Mouse (Mus musculus) lung, postnatal 0 days (tissue): ENCODE measurements around the gene Gsdma3. TPM values are rescaled to one million over a fixed set of nuclear protein-coding genes. Genes with fewer than 3 reads are reported as not detected.
A peak's percentile ranks its signal among the peaks of the same experiment; 100 is the strongest.
"Not testable (repeated sequence)": the region's sequence is repeated elsewhere in the genome, so short reads cannot be mapped to it uniquely, and the experiment has no call there.

Source experiments
- ATAC-seq: fragments of 200-750 bp; cut with Nextera tagmentation; 2 replicates; pipeline ENCODE4 v1.8.0; 2017; ENCODE audit warnings: moderate library complexity
- DNase-seq: peaks from one replicate; pipeline ENCODE4 v3.0.0-alpha.2; 2016; ENCODE audit warnings: low spot score
- H3K27ac ChIP-seq: fragments of 300-500 bp; sonication (generic); 2 replicates; pipeline ENCODE4 v1.5.1; 2014; ENCODE audit warnings: antibody characterized with exemption, mild to moderate bottlenecking, low read length, mixed read lengths
- H3K27me3 ChIP-seq: fragments of 300-500 bp; sonication (generic); replicated peaks from 2 replicates; pipeline ENCODE4 v1.6.1; 2014; ENCODE audit warnings: low read length, mixed read lengths; ENCODE audit not compliant: insufficient read depth
- H3K36me3 ChIP-seq: fragments of 300-500 bp; sonication (generic); 2 replicates; pipeline ENCODE4 v1.6.1; 2014; ENCODE audit warnings: low read length, mixed read lengths; ENCODE audit not compliant: insufficient read depth
- H3K4me1 ChIP-seq: fragments of 300-500 bp; sonication (generic); 2 replicates; pipeline ENCODE4 v1.6.1; 2014; ENCODE audit warnings: antibody characterized with exemption, low read depth, low read length, mixed read lengths; ENCODE audit not compliant: insufficient read depth
- H3K4me2 ChIP-seq: fragments of 300-500 bp; sonication (generic); replicated peaks from 2 replicates; pipeline ENCODE4 v1.6.1; 2014; ENCODE audit warnings: low read depth, mild to moderate bottlenecking, low read length, moderate library complexity, mixed read lengths
- H3K4me3 ChIP-seq: fragments of 300-500 bp; sonication (generic); 2 replicates; pipeline ENCODE4 v1.5.1; 2014; ENCODE audit warnings: low read depth, low read length
- H3K9ac ChIP-seq: fragments of 300-500 bp; sonication (generic); replicated peaks from 2 replicates; pipeline ENCODE4 v1.6.1; 2014; ENCODE audit warnings: low read depth, mild to moderate bottlenecking
- H3K9me3 ChIP-seq: fragments of 300-500 bp; sonication (generic); 2 replicates; pipeline ENCODE4 v1.6.1; 2016; ENCODE audit warnings: low read length, mixed read lengths
- CTCF ChIP-seq: IDR thresholded peaks from 2 replicates; pipeline ENCODE4 v1.5.1; 2016; ENCODE audit warnings: antibody characterized with exemption, mild to moderate bottlenecking
- EP300 ChIP-seq: IDR thresholded peaks from 2 replicates; pipeline ENCODE4 v1.6.1; 2016; ENCODE audit warnings: antibody characterized with exemption, mild to moderate bottlenecking, control low read depth
- WGBS: fragments of 180-500 bp; shearing (Covaris S2); extraction: QIAGEN DNeasy Blood & Tissue Kit; methylation state at CpG from one replicate; pipeline ENCODE4 v1.1.7; 2014; 5-methylcytosine and 5-hydroxymethylcytosine counted together
- polyA plus RNA-seq: library from polyadenylated mRNA; unstranded; fragments of >200 nt; fragmentation: Nextera tagmentation; extraction: Ambion mirVana; gene quantifications from 2 replicates; pipeline ENCODE4 v1.2.1, GENCODE M21; 2015

Gene Gsdma3
- polyA plus RNA-seq, 1 experiment from 2014 or later, result not detected

DNA sequence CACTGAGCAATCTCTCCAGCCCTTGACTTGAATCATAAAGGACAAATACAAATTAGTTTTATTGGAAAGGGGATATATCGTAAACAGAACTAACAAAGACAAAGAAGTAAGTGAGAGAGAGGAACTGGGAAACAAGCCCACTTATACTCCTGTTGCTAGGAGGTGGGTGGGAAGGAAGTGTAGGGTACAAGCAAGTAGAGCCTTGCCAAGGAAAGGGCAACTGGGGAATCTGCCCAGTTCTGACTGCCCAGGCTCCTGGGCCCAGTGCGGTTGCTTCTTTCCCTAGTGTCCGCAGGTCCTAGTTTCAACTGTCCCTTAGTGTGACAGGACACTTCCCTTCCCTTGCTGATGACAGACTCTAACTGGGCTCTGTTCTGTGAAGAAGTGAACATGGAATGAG, 2.5 kb downstream of the Gsdma3 start:
- Histone ChIP-seq H3K4me3 (no peak overlapping the region), H3K27ac (no peak overlapping the region), H3K36me3 (no peaks in the 10 kb centered on the region), H3K4me1 (no peaks in the 10 kb centered on the region), H3K9ac (no peak overlapping the region), H3K9me3 (no peaks in the 10 kb centered on the region), H3K4me2 (no peak overlapping the region), H3K27me3 (no peaks in the 10 kb centered on the region)
- 85% methylated on average over 3 of the region's 3 CpGs for WGBS
- TF ChIP-seq EP300, result no peak
- TF ChIP-seq CTCF, result no peak
- ATAC-seq, result no peak
- DNase-seq, result no peak

GRCm38 (mm10) chr11:98630646-98631045, 4.5 kb downstream of the Gsdma3 start:
- TF ChIP-seq EP300, result no peak
- no peak for TF ChIP-seq CTCF
- H3K27ac ChIP-seq, result no peak overlapping the region
- no peak overlapping the region for H3K4me3 ChIP-seq
- H3K9ac ChIP-seq, result no peak overlapping the region
- DNase-seq (no peak), ATAC-seq (no peak)
- H3K9me3 ChIP-seq, result no peaks in the 10 kb centered on the region
- H3K4me2 ChIP-seq, result no peak overlapping the region
- WGBS, result 77% methylated on average over 5 of the region's 5 CpGs
- H3K4me1 ChIP-seq, result no peaks in the 10 kb centered on the region
- no peaks in the 10 kb centered on the region for H3K36me3 ChIP-seq
- no peaks in the 10 kb centered on the region for H3K27me3 ChIP-seq

GRCm38 (mm10) chr11:98635312-98635970, 9.3 kb downstream of the Gsdma3 start:
- H3K9me3 ChIP-seq, H3K36me3 ChIP-seq, H3K4me1 ChIP-seq, H3K4me3 ChIP-seq, H3K4me2 ChIP-seq, H3K27me3 ChIP-seq, H3K27ac ChIP-seq, H3K9ac ChIP-seq: not testable (repeated sequence)
- WGBS, result 28% methylated on average over 10 of the region's 10 CpGs
- peak; percentile 62 for TF ChIP-seq CTCF
- peak; percentile 31 for DNase-seq
- ATAC-seq, result peak; percentile 21; the same call in 1 of the 2 replicates

DNA sequence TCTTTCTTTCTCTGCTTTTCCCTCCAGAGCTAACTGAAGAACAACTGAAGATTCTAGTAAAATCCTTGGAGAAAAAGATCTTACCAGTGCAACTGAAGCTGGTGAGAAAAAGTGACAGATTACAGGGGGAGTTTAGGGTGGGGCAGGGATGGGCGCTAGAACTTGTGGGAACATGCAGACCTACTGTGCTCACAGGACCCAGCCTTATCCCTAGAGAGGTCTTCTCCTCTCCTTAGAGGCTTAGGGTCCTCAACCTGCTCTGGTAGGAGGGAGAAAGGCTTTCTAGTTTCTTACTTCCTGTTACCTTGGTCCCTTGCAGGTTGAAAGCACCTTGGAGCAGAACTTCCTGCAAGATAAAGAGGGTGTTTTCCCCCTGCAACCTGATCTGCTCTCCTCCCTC, 11.3 kb downstream of the Gsdma3 start:
- Histone ChIP-seq H3K4me3 (no peak overlapping the region), H3K4me1 (no peaks in the 10 kb centered on the region), H3K9ac (no peak overlapping the region), H3K36me3 (no peaks in the 10 kb centered on the region), H3K27ac (no peak overlapping the region), H3K27me3 (no peaks in the 10 kb centered on the region), H3K9me3 (no peaks in the 10 kb centered on the region), H3K4me2 (no peak overlapping the region)
- DNase-seq, result no peak
- TF ChIP-seq CTCF (no peak), EP300 (no peak)
- ATAC-seq, result no peak
- 71% methylated on average over 1 of the region's 1 CpGs for WGBS

GRCm38 (mm10) chr11:98640091-98640490, 13.9 kb downstream of the Gsdma3 start:
- TF ChIP-seq EP300 (no peak), CTCF (no peak)
- Histone ChIP-seq H3K36me3 (no peaks in the 10 kb centered on the region), H3K4me1 (no peaks in the 10 kb centered on the region), H3K4me3 (no peak overlapping the region), H3K27ac (no peak overlapping the region), H3K9ac (no peak overlapping the region), H3K27me3 (no peaks in the 10 kb centered on the region), H3K9me3 (no peaks in the 10 kb centered on the region), H3K4me2 (no peak overlapping the region)
- ATAC-seq (no peak), DNase-seq (no peak)
- 44% methylated on average over 5 of the region's 5 CpGs for WGBS

DNA sequence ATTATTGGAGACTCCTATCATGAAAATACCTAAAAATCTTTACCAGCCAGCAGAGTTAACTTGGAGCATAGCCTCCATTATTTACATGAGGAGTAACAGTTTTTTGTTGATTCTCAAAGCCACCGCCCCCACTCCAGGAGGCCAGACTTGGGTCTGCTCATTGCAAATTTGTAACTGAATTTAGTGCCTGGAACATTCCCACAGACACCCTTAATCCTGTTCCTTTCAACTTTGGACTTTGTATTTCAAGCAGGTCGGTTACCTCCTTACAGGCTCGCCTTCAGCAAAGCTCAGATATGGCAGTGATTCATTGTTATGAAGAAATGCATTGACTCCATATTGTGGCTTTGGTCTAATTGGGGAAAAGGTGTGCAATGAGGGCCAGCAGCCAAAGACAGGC, 18.6 kb downstream of the Gsdma3 start:
- Histone ChIP-seq H3K36me3 (no peaks in the 10 kb centered on the region), H3K4me3 (no peak overlapping the region), H3K9ac (no peak overlapping the region), H3K27ac (no peak overlapping the region), H3K9me3 (no peaks in the 10 kb centered on the region), H3K27me3 (no peaks in the 10 kb centered on the region), H3K4me1 (no peaks in the 10 kb centered on the region), H3K4me2 (no peak overlapping the region)
- DNase-seq (no peak), ATAC-seq (no peak)
- WGBS, result 78% methylated on average over 3 of the region's 3 CpGs
- TF ChIP-seq EP300, result no peak
- TF ChIP-seq CTCF, result no peak

GRCm38 (mm10) chr11:98645946-98646345, 19.8 kb downstream of the Gsdma3 start:
- no peak overlapping the region for H3K27ac ChIP-seq
- no peaks in the 10 kb centered on the region for H3K4me1 ChIP-seq
- 55% methylated on average over 2 of the region's 2 CpGs for WGBS
- H3K9ac ChIP-seq, result no peak overlapping the region
- DNase-seq (no peak), ATAC-seq (no peak)
- no peak overlapping the region for H3K4me2 ChIP-seq
- no peaks in the 10 kb centered on the region for H3K27me3 ChIP-seq
- TF ChIP-seq EP300, result no peak
- TF ChIP-seq CTCF, result no peak
- no peaks in the 10 kb centered on the region for H3K36me3 ChIP-seq
- H3K9me3 ChIP-seq, result no peaks in the 10 kb centered on the region
- H3K4me3 ChIP-seq, result no peak overlapping the region
